Mouse (Mus musculus) testis, adult 10 weeks (tissue): ENCODE measurements around the gene Cyp26b1. TPM values are rescaled to one million over a fixed set of nuclear protein-coding genes. Genes with fewer than 3 reads are reported as not detected.

Experiments used
- polyA plus RNA-seq: library from polyadenylated mRNA; stranded (reverse); fragments of 350-450 nt; fragmentation: Illumina TruSeq; extraction: RNeasy Lipid Tissue Mini Kit (QIAGEN cat#74804); gene quantifications from one replicate; pipeline ENCODE4 v1.2.3, GENCODE M21; 2014; ENCODE audit warnings: low read depth, low replicate concordance

The Cyp26b1 gene
- polyA plus RNA-seq = 8.4 TPM

GRCm38 (mm10) chr6:84593693-84594092 lies at the start of gene Cyp26b1:
TSS of gene Cyp26b1 (minus strand) at chr6:84593908.

